Mouse (Mus musculus) brain, embryonic 14.5 days (tissue): ENCODE results near the gene Ccdc181. TPM values are rescaled to one million over a fixed set of nuclear protein-coding genes. Genes with fewer than 3 reads are reported as not detected.

ENCODE experiments used
- DNase-seq: peaks from one replicate; pipeline ENCODE4 v3.0.0-alpha.2; 2011; ENCODE audit warnings: low read depth
- CTCF ChIP-seq: fragments of 200-500 bp; IDR thresholded peaks from 2 replicates; pipeline ENCODE4 v1.5.1; 2012; ENCODE audit warnings: inconsistent platforms, mild to moderate bottlenecking, moderate library complexity, borderline replicate concordance; ENCODE audit not compliant: insufficient read depth, insufficient read length; ENCODE audit errors: extremely low read depth
- POLR2A ChIP-seq: fragments of 200-500 bp; IDR thresholded peaks from 2 replicates; pipeline ENCODE4 v1.6.1; 2012; ENCODE audit warnings: mild to moderate bottlenecking, inconsistent platforms, borderline replicate concordance; ENCODE audit not compliant: poor library complexity, insufficient read depth, insufficient read length, severe bottlenecking; ENCODE audit errors: extremely low read depth
- polyA plus RNA-seq: library from polyadenylated mRNA; depleted of rRNA; stranded (reverse); fragments of >200 nt; gene quantifications from 2 replicates; pipeline ENCODE4 v1.2.3, GENCODE M21; 2012

Ccdc181 gene
- polyA plus RNA-seq, 1 experiment, result 13.0 TPM

DNA sequence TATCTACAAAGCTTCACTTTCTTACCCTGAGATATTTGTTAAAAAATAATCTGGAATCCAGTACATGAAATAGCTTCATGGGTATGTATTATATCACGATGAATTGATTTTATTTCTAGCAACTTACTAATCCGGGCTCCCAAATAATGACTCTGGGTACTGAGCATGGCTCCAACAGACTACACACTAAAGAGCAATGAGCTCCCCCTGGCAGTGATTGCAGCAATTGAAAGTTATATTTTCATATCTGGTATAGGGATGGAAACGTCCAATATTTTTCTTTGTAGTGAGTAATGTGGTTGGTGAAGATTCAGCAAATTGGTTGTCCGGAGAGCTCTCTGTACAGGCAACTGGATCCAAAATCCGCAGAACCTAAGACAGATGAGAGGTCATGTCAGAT, 16.7 kb downstream of the Ccdc181 start:
- no peak for TF ChIP-seq POLR2A
- TF ChIP-seq CTCF, result no peak
- DNase-seq, result no peak

DNA sequence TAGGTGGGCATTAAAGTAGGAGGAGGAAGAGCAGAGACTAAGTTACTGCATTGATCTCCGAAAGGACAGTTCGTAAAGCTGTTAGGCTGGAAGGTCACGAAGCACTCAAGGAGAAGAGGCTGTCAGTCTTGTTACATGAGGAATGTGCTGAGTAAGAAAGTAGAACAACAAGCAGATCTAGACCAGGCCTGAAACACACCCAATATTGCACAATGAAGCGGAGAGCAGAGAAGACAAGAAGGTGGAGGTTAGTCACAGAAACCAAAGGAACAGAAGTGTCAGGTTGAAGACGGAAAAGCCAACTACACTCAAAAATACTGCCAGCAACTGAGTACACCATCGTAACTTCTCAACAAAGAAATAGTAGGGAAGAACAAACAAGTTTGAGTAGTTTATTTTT, 18.7 kb downstream of the Ccdc181 start:
- DNase-seq, result no peak
- TF ChIP-seq POLR2A, result no peak
- no peak for TF ChIP-seq CTCF

DNA sequence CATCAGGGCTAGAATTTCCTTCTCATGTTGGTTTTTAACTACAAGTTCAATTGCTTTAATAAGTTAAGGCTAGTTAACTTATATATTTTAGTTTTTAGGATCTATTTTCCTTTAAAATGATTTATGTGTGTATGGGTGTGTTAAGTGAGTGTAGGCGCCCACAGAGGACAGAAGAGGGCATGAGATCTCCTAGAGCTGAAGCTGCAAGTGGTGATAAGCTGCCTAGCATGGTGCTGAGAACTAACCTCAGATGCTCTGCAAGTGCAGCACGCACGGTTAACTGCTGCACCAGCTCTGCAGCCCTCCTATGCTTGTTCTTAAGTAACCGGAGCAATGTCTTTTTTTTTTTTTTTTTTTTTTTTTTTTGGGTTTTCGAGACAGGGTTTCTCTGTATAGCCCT, 21.1 kb downstream of the Ccdc181 start:
- no peak for DNase-seq
- TF ChIP-seq POLR2A (no peak), CTCF (no peak)

- no peak for DNase-seq
- TF ChIP-seq CTCF (no peak), POLR2A (no peak)
These were observed 26.6 kb downstream of the Ccdc181 start for GRCm38 (mm10) chr1:164301949-164302348.

- TF ChIP-seq CTCF, result no peak
- TF ChIP-seq POLR2A, result no peak
- no peak for DNase-seq
These were observed 28.4 kb downstream of the Ccdc181 start, which contains the start of gene Nme7 for GRCm38 (mm10) chr1:164303821-164304220. Gene Nme7, plus strand, starts transcription at chr1:164304121.

GRCm38 (mm10) chr1:164307124-164307751, 31.9 kb downstream of the Ccdc181 start, which contains the start of gene Blzf1:
Gene Blzf1, minus strand, starts transcription at chr1:164307489.
- TF ChIP-seq POLR2A (no peak), CTCF (no peak)
- peak; percentile 100 for DNase-seq

DNA sequence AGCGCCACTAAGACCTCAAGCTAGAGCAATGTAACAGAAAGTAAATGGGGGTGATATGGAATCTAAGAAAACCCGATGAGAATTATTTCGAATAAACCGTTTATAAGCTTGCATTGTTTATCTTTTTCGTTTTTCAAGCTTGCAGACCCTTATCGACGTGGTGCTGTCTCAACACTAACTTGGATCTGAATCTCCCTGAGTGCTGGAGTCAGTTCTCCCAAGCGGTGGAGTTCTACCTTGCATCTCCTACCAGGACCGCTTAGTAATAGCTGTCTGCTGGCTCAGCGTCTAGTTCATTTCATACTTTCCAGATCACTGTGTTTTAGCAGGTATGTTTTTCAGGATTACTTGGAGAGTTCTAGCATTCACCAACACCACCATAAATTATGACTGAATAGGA, 32.5 kb downstream of the Ccdc181 start:
- no peak for DNase-seq
- TF ChIP-seq CTCF (no peak), POLR2A (no peak)

DNA sequence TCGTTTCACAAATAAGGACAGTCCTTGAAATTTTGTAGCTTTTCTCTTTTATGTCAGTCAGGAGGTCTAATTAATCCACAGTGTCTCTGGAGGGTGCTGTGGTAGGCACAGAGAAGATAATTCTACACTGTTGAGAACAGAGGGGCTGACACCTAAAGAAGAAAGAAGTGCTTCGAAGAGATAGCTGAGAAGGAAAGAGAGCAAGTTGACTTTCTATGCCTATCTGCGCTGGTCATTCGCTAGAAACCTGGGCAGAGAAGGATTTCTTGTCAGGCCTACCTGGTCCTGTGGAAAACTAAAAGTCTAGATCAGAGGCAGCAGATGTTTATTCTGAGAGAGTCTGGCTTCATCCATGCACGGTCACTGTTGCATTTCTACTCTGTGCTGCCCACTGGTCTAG, 38.7 kb downstream of the Ccdc181 start:
- DNase-seq, result no peak
- TF ChIP-seq CTCF, result no peak
- TF ChIP-seq POLR2A, result no peak

DNA sequence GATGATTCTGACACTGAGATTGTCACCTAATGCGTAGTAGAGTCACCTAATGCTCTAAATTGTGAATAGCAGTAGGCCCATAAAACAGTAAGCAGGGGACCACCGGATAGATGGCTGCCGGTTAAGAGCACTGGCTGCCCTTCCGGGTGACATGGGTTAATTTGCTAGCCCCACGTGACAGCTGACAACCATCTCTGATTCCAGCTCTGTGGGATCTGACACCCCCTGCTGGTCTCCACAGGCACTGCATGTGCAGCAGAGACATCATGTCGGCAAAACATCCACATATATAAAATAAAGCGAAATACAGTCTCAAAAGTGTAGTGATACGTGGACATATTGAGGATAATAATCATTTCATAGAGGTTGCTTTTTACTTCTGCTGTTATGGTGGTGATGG, 39.9 kb downstream of the Ccdc181 start:
- TF ChIP-seq CTCF (peak; percentile 66; the same call in 1 of the 2 replicates), POLR2A (no peak)
- DNase-seq, result peak; percentile 8

DNA sequence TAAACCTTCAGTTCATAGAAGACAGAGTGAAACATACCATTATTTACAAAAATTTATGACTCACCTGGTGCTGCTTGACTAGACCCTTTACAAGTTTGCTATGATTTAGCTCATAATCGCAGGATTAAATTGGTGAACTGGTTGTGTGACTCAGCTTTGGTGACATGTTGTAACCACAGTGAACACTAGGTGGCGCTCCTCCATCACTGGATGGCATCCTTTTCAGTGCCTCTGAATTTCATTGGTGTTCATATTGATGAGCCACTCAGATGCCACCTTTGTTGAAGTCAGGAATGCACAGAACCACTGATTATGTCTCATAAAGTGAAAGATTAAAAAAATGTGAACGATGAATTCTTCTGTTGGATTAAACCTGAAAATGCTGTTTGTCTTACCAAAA, 41.3 kb downstream of the Ccdc181 start:
- peak; percentile 87; the same call in 1 of the 2 replicates for TF ChIP-seq CTCF
- no peak for TF ChIP-seq POLR2A
- peak; percentile 87 for DNase-seq

GRCm38 (mm10) chr1:164317261-164317660, 41.9 kb downstream of the Ccdc181 start:
- no peak for DNase-seq
- TF ChIP-seq POLR2A (no peak), CTCF (no peak)

DNA sequence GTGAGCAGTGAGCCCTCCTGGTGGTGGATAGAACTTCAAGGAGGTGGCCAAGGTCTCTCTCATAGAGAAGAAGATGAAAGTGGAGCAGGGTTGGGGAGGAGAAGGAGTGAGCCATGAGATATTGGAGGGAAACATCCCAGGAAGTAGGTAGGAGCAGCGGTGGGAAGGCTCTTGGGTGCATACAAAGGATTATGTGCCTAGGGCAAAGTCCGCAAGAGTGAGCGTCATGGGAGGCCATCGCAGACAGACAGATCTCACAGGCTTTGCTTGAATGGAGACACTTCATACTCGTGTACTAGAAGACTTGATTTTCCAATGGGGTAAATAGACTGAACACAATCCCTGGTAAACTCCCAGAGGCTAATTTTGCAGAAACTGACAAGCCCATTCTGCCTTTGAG, 43.1 kb downstream of the Ccdc181 start:
- no peak for TF ChIP-seq CTCF
- TF ChIP-seq POLR2A, result no peak
- no peak for DNase-seq
